Mouse (Mus musculus): ENCODE data around the gene Arrdc3.

DNA sequence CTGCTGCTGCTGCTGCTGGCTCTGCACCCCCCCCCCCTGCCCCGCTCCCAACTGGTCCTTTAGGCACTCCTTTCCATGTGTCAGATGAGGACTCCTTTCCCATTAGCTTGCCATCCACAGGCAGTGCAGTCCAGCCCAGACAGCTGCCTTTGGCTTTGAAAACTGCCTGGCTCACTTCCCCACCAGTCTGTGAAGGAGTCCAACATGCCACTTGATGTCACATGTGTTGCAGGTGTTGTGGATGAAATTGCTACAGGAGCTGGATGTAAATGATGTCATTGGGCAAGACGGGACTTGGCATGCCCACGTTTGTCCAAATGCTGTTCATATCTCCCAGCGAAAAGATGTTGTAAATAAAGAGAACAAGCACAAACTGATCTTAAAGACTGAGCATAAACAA is 56.0 kb downstream of the Arrdc3 start:
- TF ChIP-seq POLR2A (IDR thresholded peaks at IDR 0.05; ENCODE audit: insufficient read length, low read depth) (no peak), CEBPB (IDR thresholded peaks at IDR 0.05; ENCODE audit: insufficient read depth, poor library complexity, severe bottlenecking) (no peak)

Measured in myocyte (in vitro differentiated cells).